Mouse (Mus musculus) lung, postnatal 0 days (tissue): ENCODE measurements around the gene Cenpq.

ENCODE experiments used
- CTCF ChIP-seq: IDR thresholded peaks from 2 replicates; pipeline ENCODE4 v1.5.1; 2016; ENCODE audit warnings: antibody characterized with exemption, mild to moderate bottlenecking
- EP300 ChIP-seq: IDR thresholded peaks from 2 replicates; pipeline ENCODE4 v1.6.1; 2016; ENCODE audit warnings: antibody characterized with exemption, mild to moderate bottlenecking, control low read depth

DNA sequence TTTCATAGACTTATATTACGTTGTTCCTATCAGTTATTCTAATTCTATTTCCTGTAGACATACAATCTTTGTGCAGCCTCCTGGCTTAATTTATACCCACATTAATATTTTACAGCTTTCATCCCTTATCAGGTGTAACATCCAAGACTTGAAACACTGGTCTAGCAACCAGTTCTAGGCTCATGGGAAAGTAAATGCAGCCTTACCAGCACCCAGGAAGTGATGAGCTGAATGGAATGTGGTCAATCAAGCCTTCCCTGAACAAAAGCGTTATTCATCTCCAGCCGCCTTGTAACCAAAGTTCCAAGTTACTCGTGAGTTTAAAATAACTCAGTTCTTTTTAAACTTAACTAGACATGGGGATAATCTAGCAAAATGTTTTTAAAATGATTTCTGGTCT, 49.7 kb downstream of the Cenpq start:
- TF ChIP-seq CTCF, result no peak
- TF ChIP-seq EP300, result no peak
